Mouse (Mus musculus): ENCODE results near the gene Lyrm9. TPM values are rescaled to one million over a fixed set of nuclear protein-coding genes. Genes with fewer than 3 reads are reported as not detected.

The Lyrm9 gene
- polyA plus RNA-seq, 1 experiment from 2014 or later, result 17.7 TPM

- H3K36me3 ChIP-seq (ENCODE audit: control insufficient read depth, insufficient read depth, low read length), result no peaks in the 10 kb centered on the region
- H3K4me2 ChIP-seq (ENCODE audit: low read depth, low read length), result no peak overlapping the region
- no peak overlapping the region for H3K27ac ChIP-seq (ENCODE audit: low read length)
- ATAC-seq (ENCODE audit: low read depth), result no peak
- no peak overlapping the region for H3K9ac ChIP-seq (ENCODE audit: low read length)
- no peak overlapping the region for H3K4me3 ChIP-seq (ENCODE audit: low read length)
- no peaks in the 10 kb centered on the region for H3K9me3 ChIP-seq (ENCODE audit: control insufficient read depth, low read length)
- no peaks in the 10 kb centered on the region for H3K27me3 ChIP-seq (ENCODE audit: control insufficient read depth, insufficient read depth, low read depth, low read length)
- no peaks in the 10 kb centered on the region for H3K4me1 ChIP-seq (replicated peaks; ENCODE audit: control insufficient read depth, insufficient read depth, low read length)
- 58% methylated on average over 6 of the region's 6 CpGs for WGBS
Measured at GRCm38 (mm10) chr11:78807341-78808108, 18.9 kb upstream of the Lyrm9 start.

GRCm38 (mm10) chr11:78809398-78809797 is 17.0 kb upstream of the Lyrm9 start:
- ATAC-seq (ENCODE audit: low read depth), result no peak
- no peak overlapping the region for H3K27ac ChIP-seq (ENCODE audit: low read length)
- H3K4me2 ChIP-seq (ENCODE audit: low read depth, low read length), result no peak overlapping the region
- H3K9me3 ChIP-seq (ENCODE audit: control insufficient read depth, low read length), result no peaks in the 10 kb centered on the region
- H3K27me3 ChIP-seq (ENCODE audit: control insufficient read depth, insufficient read depth, low read depth, low read length), result no peaks in the 10 kb centered on the region
- H3K4me3 ChIP-seq (ENCODE audit: low read length), result no peak overlapping the region
- no peak overlapping the region for H3K9ac ChIP-seq (ENCODE audit: low read length)
- no peaks in the 10 kb centered on the region for H3K36me3 ChIP-seq (ENCODE audit: control insufficient read depth, insufficient read depth, low read length)
- H3K4me1 ChIP-seq (replicated peaks; ENCODE audit: control insufficient read depth, insufficient read depth, low read length), result no peaks in the 10 kb centered on the region

- H3K9ac ChIP-seq (ENCODE audit: low read length), result no peak overlapping the region
- no peaks in the 10 kb centered on the region for H3K9me3 ChIP-seq (ENCODE audit: control insufficient read depth, low read length)
- WGBS, result 48% methylated on average over 7 of the region's 7 CpGs
- H3K27ac ChIP-seq (ENCODE audit: low read length), result no peak overlapping the region
- no peak overlapping the region for H3K4me2 ChIP-seq (ENCODE audit: low read depth, low read length)
- no peak for ATAC-seq (ENCODE audit: low read depth)
- H3K4me1 ChIP-seq (replicated peaks; ENCODE audit: control insufficient read depth, insufficient read depth, low read length), result no peaks in the 10 kb centered on the region
- H3K27me3 ChIP-seq (ENCODE audit: control insufficient read depth, insufficient read depth, low read depth, low read length), result no peaks in the 10 kb centered on the region
- H3K36me3 ChIP-seq (ENCODE audit: control insufficient read depth, insufficient read depth, low read length), result no peaks in the 10 kb centered on the region
- H3K4me3 ChIP-seq (ENCODE audit: low read length), result no peak overlapping the region
Measured at GRCm38 (mm10) chr11:78814461-78814941, 11.9 kb upstream of the Lyrm9 start.

- Histone ChIP-seq H3K27me3 (ENCODE audit: control insufficient read depth, insufficient read depth, low read depth, low read length) (no peaks in the 10 kb centered on the region), H3K9me3 (ENCODE audit: control insufficient read depth, low read length) (no peaks in the 10 kb centered on the region), H3K4me1 (replicated peaks; ENCODE audit: control insufficient read depth, insufficient read depth, low read length) (no peaks in the 10 kb centered on the region), H3K36me3 (ENCODE audit: control insufficient read depth, insufficient read depth, low read length) (no peaks in the 10 kb centered on the region), H3K9ac (ENCODE audit: low read length) (no peak overlapping the region), H3K27ac (ENCODE audit: low read length) (no peak overlapping the region), H3K4me2 (ENCODE audit: low read depth, low read length) (no peak overlapping the region), H3K4me3 (ENCODE audit: low read length) (no peak overlapping the region)
- no peak for ATAC-seq (ENCODE audit: low read depth)
- 63% methylated on average over 14 of the region's 14 CpGs for WGBS
Measured at GRCm38 (mm10) chr11:78815986-78816792, 10.2 kb upstream of the Lyrm9 start.

GRCm38 (mm10) chr11:78817311-78818022 is 8.9 kb upstream of the Lyrm9 start:
- Histone ChIP-seq H3K4me3 (ENCODE audit: low read length) (no peak overlapping the region), H3K9me3 (ENCODE audit: control insufficient read depth, low read length) (no peaks in the 10 kb centered on the region), H3K27me3 (ENCODE audit: control insufficient read depth, insufficient read depth, low read depth, low read length) (no peaks in the 10 kb centered on the region), H3K9ac (ENCODE audit: low read length) (no peak overlapping the region), H3K36me3 (ENCODE audit: control insufficient read depth, insufficient read depth, low read length) (no peaks in the 10 kb centered on the region), H3K4me1 (replicated peaks; ENCODE audit: control insufficient read depth, insufficient read depth, low read length) (no peaks in the 10 kb centered on the region), H3K27ac (ENCODE audit: low read length) (no peak overlapping the region), H3K4me2 (ENCODE audit: low read depth, low read length) (no peak overlapping the region)
- WGBS, result 79% methylated on average over 11 of the region's 11 CpGs
- ATAC-seq (ENCODE audit: low read depth), result no peak

- Histone ChIP-seq H3K27ac (ENCODE audit: low read length) (no peak overlapping the region), H3K4me2 (ENCODE audit: low read depth, low read length) (no peak overlapping the region), H3K36me3 (ENCODE audit: control insufficient read depth, insufficient read depth, low read length) (no peaks in the 10 kb centered on the region), H3K9me3 (ENCODE audit: control insufficient read depth, low read length) (no peaks in the 10 kb centered on the region), H3K4me1 (replicated peaks; ENCODE audit: control insufficient read depth, insufficient read depth, low read length) (no peaks in the 10 kb centered on the region), H3K9ac (ENCODE audit: low read length) (no peak overlapping the region), H3K27me3 (ENCODE audit: control insufficient read depth, insufficient read depth, low read depth, low read length) (no peaks in the 10 kb centered on the region), H3K4me3 (ENCODE audit: low read length) (no peak overlapping the region)
- 27% methylated on average over 12 of the region's 12 CpGs for WGBS
- no peak for ATAC-seq (ENCODE audit: low read depth)
Measured at GRCm38 (mm10) chr11:78820337-78821000, 5.9 kb upstream of the Lyrm9 start.

GRCm38 (mm10) chr11:78822792-78823498 is 3.4 kb upstream of the Lyrm9 start:
- no peaks in the 10 kb centered on the region for H3K36me3 ChIP-seq (ENCODE audit: control insufficient read depth, insufficient read depth, low read length)
- H3K9me3 ChIP-seq (ENCODE audit: control insufficient read depth, low read length), result no peaks in the 10 kb centered on the region
- 58% methylated on average over 13 of the region's 13 CpGs for WGBS
- ATAC-seq (ENCODE audit: low read depth), result no peak
- no peak overlapping the region for H3K9ac ChIP-seq (ENCODE audit: low read length)
- no peak overlapping the region for H3K4me3 ChIP-seq (ENCODE audit: low read length)
- no peak overlapping the region for H3K4me2 ChIP-seq (ENCODE audit: low read depth, low read length)
- no peak overlapping the region for H3K27ac ChIP-seq (ENCODE audit: low read length)
- H3K27me3 ChIP-seq (ENCODE audit: control insufficient read depth, insufficient read depth, low read depth, low read length), result no peaks in the 10 kb centered on the region
- H3K4me1 ChIP-seq (replicated peaks; ENCODE audit: control insufficient read depth, insufficient read depth, low read length), result peaks cover 11% of the 10 kb centered on the region

- Histone ChIP-seq H3K27ac (ENCODE audit: low read length) (no peak overlapping the region), H3K9ac (ENCODE audit: low read length) (no peak overlapping the region), H3K4me2 (ENCODE audit: low read depth, low read length) (no peak overlapping the region), H3K27me3 (ENCODE audit: control insufficient read depth, insufficient read depth, low read depth, low read length) (no peaks in the 10 kb centered on the region), H3K9me3 (ENCODE audit: control insufficient read depth, low read length) (no peaks in the 10 kb centered on the region), H3K36me3 (ENCODE audit: control insufficient read depth, insufficient read depth, low read length) (no peaks in the 10 kb centered on the region), H3K4me1 (replicated peaks; ENCODE audit: control insufficient read depth, insufficient read depth, low read length) (peaks cover 27% of the 10 kb centered on the region), H3K4me3 (ENCODE audit: low read length) (no peak overlapping the region)
- no peak for ATAC-seq (ENCODE audit: low read depth)
- 39% methylated on average over 7 of the region's 7 CpGs for WGBS
Measured at GRCm38 (mm10) chr11:78827546-78827945, 1.2 kb downstream of the Lyrm9 start.

Measured in lung, embryonic 16.5 days (tissue).